Mouse (Mus musculus) heart, embryonic 16.5 days (tissue): ENCODE measurements around the gene Zfp867. TPM values are rescaled to one million over a fixed set of nuclear protein-coding genes. Genes with fewer than 3 reads are reported as not detected.

Experiments
- ATAC-seq: fragments of 200-750 bp; cut with Nextera tagmentation; replicated peaks from 2 replicates; pipeline ENCODE4 v1.8.0; 2017; ENCODE audit warnings: moderate number of reproducible peaks; ENCODE audit not compliant: insufficient read depth, low FRiP score; ENCODE audit errors: extremely low read depth
- H3K27ac ChIP-seq: fragments of 300-500 bp; sonication (generic); 2 replicates; pipeline ENCODE4 v1.5.1; 2014; ENCODE audit warnings: mild to moderate bottlenecking, low read length, control low read depth, moderate library complexity
- H3K27me3 ChIP-seq: fragments of 300-500 bp; sonication (generic); 2 replicates; pipeline ENCODE4 v1.6.1; 2014; ENCODE audit warnings: low read length, mixed read lengths; ENCODE audit not compliant: control insufficient read depth, insufficient read depth
- H3K36me3 ChIP-seq: fragments of 300-500 bp; sonication (generic); 2 replicates; pipeline ENCODE4 v1.6.1; 2014; ENCODE audit not compliant: control insufficient read depth, insufficient read depth
- H3K4me1 ChIP-seq: fragments of 300-500 bp; sonication (generic); 2 replicates; pipeline ENCODE4 v1.6.1; 2014; ENCODE audit warnings: low read length, mixed read lengths; ENCODE audit not compliant: control insufficient read depth, insufficient read depth
- H3K4me2 ChIP-seq: fragments of 300-500 bp; sonication (generic); 2 replicates; pipeline ENCODE4 v1.6.1; 2014; ENCODE audit warnings: low read depth, mild to moderate bottlenecking, control low read depth, low read length
- H3K4me3 ChIP-seq: fragments of 300-500 bp; sonication (generic); 2 replicates; pipeline ENCODE4 v1.5.1; 2014; ENCODE audit warnings: mild to moderate bottlenecking, control low read depth, low read length
- H3K9ac ChIP-seq: fragments of 300-500 bp; sonication (generic); 2 replicates; pipeline ENCODE4 v1.6.1; 2014; ENCODE audit warnings: low read length, control low read depth
- H3K9me3 ChIP-seq: fragments of 300-500 bp; sonication (generic); replicated peaks from 2 replicates; pipeline ENCODE4 v1.6.1; 2016; ENCODE audit warnings: low read length; ENCODE audit not compliant: control insufficient read depth
- WGBS: fragments of 180-500 bp; shearing (Covaris S2); extraction: QIAGEN DNeasy Blood & Tissue Kit; methylation state at CpG from one replicate; pipeline ENCODE4 v1.1.7; 2014; 5-methylcytosine and 5-hydroxymethylcytosine counted together
- polyA plus RNA-seq: library from polyadenylated mRNA; unstranded; fragments of >200 nt; fragmentation: Nextera tagmentation; extraction: Ambion mirVana; gene quantifications from 2 replicates; pipeline ENCODE4 v1.2.1, GENCODE M21; 2015

The Zfp867 gene
- polyA plus RNA-seq, 1 experiment from 2014 or later = 7.0 TPM

- peak within 1 kb of the TSS; percentile 84 for H3K27ac ChIP-seq
- H3K27me3 ChIP-seq = no peaks in the 10 kb centered on the region
- peak; percentile 97 for ATAC-seq
- peak within 1 kb of the TSS; percentile 93 for H3K9ac ChIP-seq
- H3K9me3 ChIP-seq = no peaks in the 10 kb centered on the region
- H3K4me1 ChIP-seq = peaks cover 10% of the 10 kb centered on the region
- H3K4me3 ChIP-seq = peak within 1 kb of the TSS; percentile 93
- WGBS = under 1% methylated on average over 37 of the region's 40 CpGs
- H3K36me3 ChIP-seq = peaks cover 12% of the 10 kb centered on the region; the same call in 1 of the 2 replicates
- H3K4me2 ChIP-seq = peak within 1 kb of the TSS; percentile 87
These were observed 22.5 kb downstream of the Zfp867 start, which contains the start of gene Jmjd4 for GRCm38 (mm10) chr11:59449741-59450229. Jmjd4 (plus strand) TSS chr11:59450045.

DNA sequence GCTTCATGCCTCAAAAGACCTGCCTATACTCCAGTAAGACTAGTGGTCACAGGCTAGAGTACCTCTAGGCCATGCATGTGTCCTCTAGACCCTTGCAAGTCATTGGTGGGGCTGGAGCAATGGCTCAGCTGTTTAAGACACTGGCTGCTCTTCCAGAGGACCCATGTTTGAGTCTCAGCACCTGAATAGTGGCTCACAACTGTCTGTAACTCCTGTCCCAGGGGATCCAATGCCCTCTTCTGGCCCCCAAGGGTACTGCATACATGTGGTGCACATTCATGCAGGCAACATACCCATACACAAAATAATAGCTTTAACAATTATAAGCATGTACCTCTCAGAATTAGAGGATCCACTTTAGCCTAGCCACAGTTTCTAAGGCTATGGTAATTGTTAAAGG is 29.2 kb downstream of the Zfp867 start:
- peaks cover 2% of the 10 kb centered on the region; the same call in 1 of the 2 replicates for H3K36me3 ChIP-seq
- H3K4me2 ChIP-seq = no peak overlapping the region
- H3K27ac ChIP-seq = no peak overlapping the region
- H3K4me3 ChIP-seq = no peak overlapping the region
- no peaks in the 10 kb centered on the region for H3K9me3 ChIP-seq
- no peak for ATAC-seq
- no peaks in the 10 kb centered on the region for H3K4me1 ChIP-seq
- no peak overlapping the region for H3K9ac ChIP-seq
- H3K27me3 ChIP-seq = no peaks in the 10 kb centered on the region

DNA sequence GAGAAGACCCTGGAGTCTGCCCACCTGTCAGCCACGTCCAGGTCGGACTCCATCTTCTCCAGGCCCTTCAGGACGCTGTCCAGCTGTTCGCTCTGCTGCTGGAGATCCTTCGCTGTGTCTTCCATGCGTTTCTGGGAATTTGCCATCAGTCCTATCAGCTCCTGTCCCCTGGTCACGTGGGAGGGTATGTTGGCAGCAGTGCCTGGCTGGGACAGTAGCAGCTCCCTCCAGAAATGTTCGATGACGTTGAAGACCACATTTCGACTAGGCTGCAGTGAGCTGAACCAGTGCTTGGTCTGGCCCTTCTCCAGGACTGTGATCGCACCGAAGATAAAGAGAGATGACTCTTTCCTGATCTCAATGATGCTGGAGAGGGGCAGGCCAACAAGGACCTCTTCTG is 34.3 kb downstream of the Zfp867 start:
- Histone ChIP-seq H3K4me3 (no peak overlapping the region), H3K9me3 (peaks cover 2% of the 10 kb centered on the region; the same call in 1 of the 2 replicates), H3K4me1 (0 out of 2 replicates have a peak, but pooled peaks cover 3% of the 10 kb centered on the region), H3K36me3 (peaks cover 15% of the 10 kb centered on the region), H3K27ac (no peak overlapping the region), H3K27me3 (no peaks in the 10 kb centered on the region), H3K9ac (no peak overlapping the region), H3K4me2 (no peak overlapping the region)
- WGBS = 83% methylated on average over 12 of the region's 12 CpGs
- no peak for ATAC-seq

- Histone ChIP-seq H3K4me2 (no peak overlapping the region), H3K4me1 (peaks cover 5% of the 10 kb centered on the region; the same call in 1 of the 2 replicates), H3K36me3 (peaks cover 11% of the 10 kb centered on the region), H3K27me3 (no peaks in the 10 kb centered on the region), H3K4me3 (no peak overlapping the region), H3K9me3 (peaks cover 2% of the 10 kb centered on the region; the same call in 1 of the 2 replicates), H3K27ac (no peak overlapping the region), H3K9ac (no peak overlapping the region)
- ATAC-seq = no peak
- 65% methylated on average over 3 of the region's 3 CpGs for WGBS
These were observed 40.0 kb downstream of the Zfp867 start for GRCm38 (mm10) chr11:59432261-59432660.

DNA sequence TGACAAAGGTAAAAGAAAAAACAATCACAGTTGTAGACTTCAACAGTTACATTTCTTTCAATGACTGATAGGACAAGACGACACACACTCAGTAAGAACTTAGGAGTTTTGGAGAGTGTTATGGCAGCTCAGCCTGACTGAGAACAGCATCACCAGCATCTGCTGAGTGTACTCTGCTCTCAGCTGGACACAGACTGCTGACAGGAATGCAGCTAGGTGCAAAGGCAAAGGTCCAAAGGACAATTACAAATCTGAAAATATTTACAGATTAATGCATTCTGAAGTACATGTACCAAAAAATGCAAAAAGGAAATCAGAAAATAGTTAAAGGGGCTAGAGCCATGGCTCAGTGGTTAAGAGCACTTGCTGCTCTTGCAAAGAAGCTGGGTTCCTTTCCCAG is 42.3 kb downstream of the Zfp867 start:
- Histone ChIP-seq H3K9ac (no peak overlapping the region), H3K27me3 (no peaks in the 10 kb centered on the region), H3K9me3 (no peaks in the 10 kb centered on the region), H3K4me3 (no peak overlapping the region), H3K27ac (no peak overlapping the region), H3K4me2 (no peak overlapping the region), H3K4me1 (peaks cover 5% of the 10 kb centered on the region; the same call in 1 of the 2 replicates), H3K36me3 (peaks cover 12% of the 10 kb centered on the region)
- ATAC-seq = no peak
- WGBS = 41% methylated on average over 1 of the region's 1 CpGs

DNA sequence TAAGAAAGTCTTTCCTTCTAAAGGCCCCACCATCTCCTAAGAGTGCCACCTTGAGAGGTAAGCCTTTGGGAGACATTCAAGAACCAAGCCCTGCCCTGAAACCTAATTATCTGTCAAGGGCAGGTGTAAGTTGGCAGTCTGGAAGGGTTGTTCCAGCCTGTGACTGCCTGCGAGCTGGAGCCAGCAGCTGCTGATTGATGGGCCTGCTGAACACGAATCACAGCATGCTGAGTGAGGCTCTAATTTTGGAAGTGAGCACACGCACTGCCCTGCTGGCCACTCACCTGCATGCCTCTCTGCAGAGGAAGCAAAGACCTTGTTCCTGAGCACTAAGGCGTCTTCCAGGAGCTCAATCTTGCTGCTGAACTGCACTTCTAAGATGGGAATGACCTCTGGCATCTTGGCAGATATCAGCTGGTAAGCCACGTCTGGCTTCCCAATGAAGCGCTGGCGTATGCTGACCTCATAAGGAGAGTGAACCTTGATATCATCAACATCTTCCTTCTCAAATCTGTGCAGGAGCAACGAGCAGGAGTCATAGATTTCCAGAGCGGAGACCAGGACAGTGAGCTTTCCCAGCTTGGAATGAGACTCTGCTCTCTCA is 44.1 kb downstream of the Zfp867 start:
- peaks cover 12% of the 10 kb centered on the region for H3K36me3 ChIP-seq

DNA sequence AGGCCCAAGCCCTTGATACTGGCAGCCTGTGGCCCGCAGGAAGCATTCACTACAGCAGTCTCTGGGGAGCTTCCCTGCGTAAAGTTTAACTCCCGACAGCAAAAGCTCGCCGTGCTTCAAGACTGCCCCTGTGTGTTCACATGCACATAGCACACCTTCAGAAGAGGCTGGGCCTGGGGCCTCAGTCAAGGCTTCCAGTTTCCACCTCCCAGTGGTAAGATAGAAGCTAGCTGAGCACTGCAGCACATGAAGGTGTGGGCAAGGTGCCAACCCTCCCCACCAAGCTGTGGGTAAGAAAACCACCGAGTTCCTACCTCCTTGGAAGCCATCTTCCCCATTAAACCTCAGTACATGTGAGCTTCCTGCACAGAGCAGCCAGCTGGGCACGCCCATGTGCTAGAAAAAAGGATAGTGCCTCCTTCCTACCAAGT is 46.6 kb downstream of the Zfp867 start:
- Histone ChIP-seq H3K9me3 (no peaks in the 10 kb centered on the region), H3K4me1 (peaks cover 7% of the 10 kb centered on the region), H3K27ac (no peak overlapping the region), H3K4me3 (no peak overlapping the region), H3K36me3 (peaks cover 12% of the 10 kb centered on the region), H3K4me2 (no peak overlapping the region), H3K27me3 (no peaks in the 10 kb centered on the region), H3K9ac (no peak overlapping the region)
- 36% methylated on average over 7 of the region's 7 CpGs for WGBS
- ATAC-seq = peak; percentile 46; the same call in 1 of the 2 replicates

More for the DNA sequence above, 44.1 kb downstream of the Zfp867 start:
- Histone ChIP-seq H3K9me3 (no peaks in the 10 kb centered on the region), H3K4me3 (no peak overlapping the region), H3K27ac (no peak overlapping the region), H3K4me1 (peaks cover 4% of the 10 kb centered on the region; the same call in 1 of the 2 replicates), H3K4me2 (no peak overlapping the region), H3K27me3 (no peaks in the 10 kb centered on the region), H3K9ac (no peak overlapping the region)
- 66% methylated on average over 9 of the region's 9 CpGs for WGBS
- 0 out of 2 replicates have a peak, but pooled peaks have one; percentile 34 for ATAC-seq

GRCm38 (mm10) chr11:59423010-59423588 is 49.2 kb downstream of the Zfp867 start:
- no peak overlapping the region for H3K4me3 ChIP-seq
- no peak overlapping the region for H3K27ac ChIP-seq
- WGBS = 76% methylated on average over 5 of the region's 5 CpGs
- H3K27me3 ChIP-seq = no peaks in the 10 kb centered on the region
- peaks cover 10% of the 10 kb centered on the region for H3K36me3 ChIP-seq
- no peak for ATAC-seq
- H3K4me2 ChIP-seq = no peak overlapping the region
- no peaks in the 10 kb centered on the region for H3K9me3 ChIP-seq
- H3K9ac ChIP-seq = no peak overlapping the region
- H3K4me1 ChIP-seq = peaks cover 5% of the 10 kb centered on the region

DNA sequence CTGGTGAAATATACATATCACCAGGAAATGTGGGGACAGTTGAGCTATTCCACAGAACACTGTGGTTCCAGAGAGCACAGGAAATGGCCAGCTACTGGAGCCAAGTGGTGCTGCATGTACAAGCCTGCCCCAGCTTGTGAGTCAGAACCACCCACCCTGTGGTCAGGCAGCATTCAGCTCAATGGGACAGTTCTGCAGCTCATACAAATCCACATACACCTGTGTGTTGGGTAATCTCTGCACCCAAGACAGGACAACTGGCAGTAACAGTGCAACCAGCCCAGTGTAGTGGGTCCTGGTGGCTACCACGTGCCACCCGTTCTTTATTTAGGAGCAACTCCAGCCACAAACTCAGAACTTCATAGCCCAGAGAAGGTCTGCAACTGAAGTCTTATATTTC is 50.3 kb downstream of the Zfp867 start:
- H3K27ac ChIP-seq = no peak overlapping the region
- WGBS = 85% methylated on average over 2 of the region's 2 CpGs
- peaks cover 3% of the 10 kb centered on the region; the same call in 1 of the 2 replicates for H3K36me3 ChIP-seq

More for the DNA sequence above, 50.3 kb downstream of the Zfp867 start:
- Histone ChIP-seq H3K4me1 (peaks cover 5% of the 10 kb centered on the region), H3K9me3 (no peaks in the 10 kb centered on the region), H3K27me3 (no peaks in the 10 kb centered on the region), H3K4me2 (no peak overlapping the region), H3K4me3 (no peak overlapping the region), H3K9ac (no peak overlapping the region)
- no peak for ATAC-seq
